Mouse (Mus musculus) fibroblast of lung, adult 2 months (primary cell): ENCODE results near the gene Fbxo28.

Experiments used
- DNase-seq: peaks from one replicate; pipeline ENCODE4 v3.0.0-alpha.2; 2011; ENCODE audit warnings: low read depth

The Fbxo28 gene

GRCm38 (mm10) chr1:182340821-182341781, at the start of gene Fbxo28:
TSS of gene Fbxo28 (minus strand) at chr1:182341629.
- peak; percentile 47 for DNase-seq

GRCm38 (mm10) chr1:182388729-182389128, 47.3 kb upstream of the Fbxo28 start:
- DNase-seq: no peak

DNA sequence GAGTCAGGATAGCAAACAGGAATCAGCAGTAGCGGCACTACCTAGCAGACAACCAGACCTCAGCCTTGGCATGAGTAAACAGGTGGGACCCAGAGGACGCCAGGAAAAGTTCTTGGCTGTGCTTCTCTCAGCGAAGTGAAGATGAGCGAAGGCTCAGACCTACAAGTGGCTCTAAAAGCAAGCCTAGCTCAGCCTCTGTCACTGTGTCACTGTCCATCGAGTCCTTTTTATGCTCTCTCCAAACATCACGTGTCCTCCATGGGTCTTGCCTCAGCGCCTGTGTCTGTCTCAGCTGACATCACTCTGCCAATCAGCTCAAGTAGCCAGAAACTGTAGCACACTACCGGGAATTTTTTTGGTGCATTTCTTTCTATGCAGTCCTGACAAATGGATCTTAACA, 45.0 kb upstream of the Fbxo28 start:
- no peak for DNase-seq

DNA sequence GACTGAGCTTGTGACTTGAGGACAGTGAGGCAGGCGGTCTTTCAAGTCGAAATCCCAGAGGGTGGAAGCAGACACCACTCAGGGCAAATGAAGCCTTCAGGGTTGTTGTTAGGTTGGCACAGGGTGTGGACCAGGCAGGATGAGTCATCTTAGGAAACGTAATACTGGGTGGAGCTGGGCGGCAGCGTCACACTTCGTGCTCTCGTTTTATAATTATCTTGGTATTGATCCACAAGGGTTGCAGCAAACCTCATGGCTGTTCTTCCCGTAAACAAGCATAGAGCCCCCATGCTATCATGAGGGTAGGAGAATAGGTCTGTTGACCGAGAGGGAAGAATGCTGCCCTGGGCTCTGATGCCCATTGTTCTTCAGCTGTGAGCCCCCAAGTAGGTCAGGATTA, 41.7 kb upstream of the Fbxo28 start:
- DNase-seq: no peak

DNA sequence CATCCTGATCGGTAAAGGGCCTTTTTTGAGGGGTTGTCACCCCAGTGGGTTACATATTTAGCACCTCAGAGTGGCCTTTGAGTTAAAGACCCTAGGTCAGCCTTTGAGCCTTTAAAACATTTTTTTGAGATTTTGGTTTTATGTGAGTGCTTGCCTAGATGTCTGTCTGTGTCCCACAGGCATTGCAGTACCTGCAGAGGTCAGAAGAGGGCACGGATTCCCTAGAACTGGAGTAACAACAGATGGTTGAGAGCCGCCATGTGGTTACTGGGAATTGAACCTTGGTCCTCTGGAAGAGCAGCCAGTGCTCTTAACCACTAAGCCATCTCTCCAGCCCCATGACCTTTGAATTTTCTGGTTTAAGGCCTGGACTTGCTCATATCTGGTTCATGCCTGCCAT, 39.9 kb upstream of the Fbxo28 start:
- DNase-seq: no peak

DNA sequence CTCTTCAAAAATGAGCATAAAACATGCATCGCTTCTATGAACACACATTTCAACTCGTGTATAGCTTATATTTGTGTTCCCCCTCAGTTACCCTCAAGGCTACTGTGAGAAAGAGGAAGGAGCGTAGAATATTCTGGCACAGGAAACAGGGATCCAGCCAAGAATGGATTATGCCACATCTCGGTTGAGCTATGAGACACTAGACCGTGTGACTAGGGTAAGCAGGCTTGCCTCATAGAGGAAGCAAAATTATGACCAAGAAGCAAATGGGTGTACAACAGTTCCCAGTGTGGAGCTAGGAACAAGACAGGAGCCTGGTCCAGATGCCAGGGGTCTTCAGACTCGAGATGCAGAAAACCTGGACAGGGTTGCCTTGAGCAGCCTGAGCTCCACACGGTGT, 39.3 kb upstream of the Fbxo28 start:
- no peak for DNase-seq

DNA sequence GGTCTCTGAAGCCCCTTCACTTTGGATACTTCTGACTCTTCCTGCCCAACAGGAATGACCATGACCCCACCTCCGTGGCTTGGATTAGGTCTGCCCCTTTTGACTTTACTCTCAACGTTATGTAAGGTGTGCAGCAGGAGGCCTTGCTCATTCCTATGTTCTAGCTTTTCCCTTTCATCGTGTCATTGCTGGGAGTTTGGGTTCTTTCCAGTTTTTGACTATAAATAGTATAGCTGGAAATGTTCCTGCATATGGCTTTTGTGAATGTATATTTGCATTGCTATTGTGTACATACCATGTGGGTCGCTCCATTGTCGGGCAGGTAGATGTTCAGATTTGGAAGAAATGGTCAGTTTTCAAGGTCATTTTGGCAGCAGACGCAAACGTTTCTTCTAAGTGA, 37.4 kb upstream of the Fbxo28 start:
- DNase-seq: no peak

GRCm38 (mm10) chr1:182378205-182378835, 36.9 kb upstream of the Fbxo28 start:
- no peak for DNase-seq

DNA sequence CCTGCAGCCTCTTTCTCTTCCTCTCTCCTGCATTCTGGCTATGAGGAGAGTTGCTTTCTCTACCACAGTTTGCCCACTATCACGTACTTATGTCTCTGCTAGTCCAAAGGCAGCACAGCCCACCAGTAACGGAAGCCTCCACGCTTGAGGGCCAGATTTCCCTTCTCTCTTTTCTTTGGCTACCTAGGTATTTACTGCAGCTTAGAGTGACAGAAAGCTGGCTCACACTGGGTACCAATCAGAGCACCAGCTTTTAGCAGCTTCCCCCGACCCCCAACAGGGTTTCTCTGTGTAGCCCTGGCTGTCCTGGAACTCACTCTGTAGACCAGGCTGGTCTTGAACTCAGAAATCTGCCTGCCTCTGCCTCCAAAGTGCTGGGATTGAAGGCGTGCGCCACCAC, 36.1 kb upstream of the Fbxo28 start:
- no peak for DNase-seq

GRCm38 (mm10) chr1:182376826-182377225, 35.4 kb upstream of the Fbxo28 start:
- DNase-seq: no peak

- DNase-seq: no peak
These were observed 34.8 kb upstream of the Fbxo28 start for GRCm38 (mm10) chr1:182376221-182376620.

- no peak for DNase-seq
These were observed 30.5 kb upstream of the Fbxo28 start for GRCm38 (mm10) chr1:182371891-182372290.

GRCm38 (mm10) chr1:182369435-182369834, 28.0 kb upstream of the Fbxo28 start:
- peak; percentile 37 for DNase-seq

- DNase-seq: peak; percentile 71
These were observed 27.4 kb upstream of the Fbxo28 start for GRCm38 (mm10) chr1:182368782-182369181.

GRCm38 (mm10) chr1:182368309-182368708, 26.9 kb upstream of the Fbxo28 start:
- DNase-seq: peak; percentile 58

DNA sequence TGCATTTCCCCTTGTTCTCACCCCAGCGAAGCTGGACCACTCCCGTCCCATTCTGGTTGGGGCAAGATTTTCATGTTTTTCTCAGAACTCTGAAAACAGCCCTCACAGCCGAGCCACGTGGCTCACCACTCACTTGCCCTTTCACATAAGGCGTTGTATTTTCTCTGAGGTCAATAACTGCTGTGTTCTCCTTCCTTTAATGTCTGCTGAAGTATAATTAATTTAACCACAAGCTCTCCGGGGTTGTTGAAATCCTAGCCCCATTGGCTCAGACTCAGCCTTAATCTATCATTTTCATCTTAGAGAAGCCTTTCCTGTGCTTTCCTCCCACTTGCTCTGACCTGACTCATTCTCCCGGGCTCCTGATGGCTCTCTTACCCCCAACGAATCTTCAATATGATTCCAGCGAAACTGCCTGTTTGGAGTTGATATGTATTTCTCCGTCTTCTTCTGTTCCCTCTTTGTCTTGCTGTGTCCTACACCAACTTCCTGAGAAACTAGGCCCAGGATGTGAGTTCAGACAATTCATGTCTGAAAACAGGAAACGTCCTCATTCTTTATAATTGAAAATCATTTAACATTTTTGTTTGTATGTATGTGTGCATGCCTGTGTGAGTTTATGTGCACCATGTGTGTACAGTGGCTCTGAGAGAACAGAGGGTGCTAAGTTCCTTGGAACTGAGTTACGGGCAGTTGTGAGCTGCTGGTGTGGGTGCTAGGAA, 22.4 kb upstream of the Fbxo28 start:
- peak; percentile 54 for DNase-seq

GRCm38 (mm10) chr1:182362703-182363102, 21.3 kb upstream of the Fbxo28 start:
- DNase-seq: no peak

- DNase-seq: no peak
These were observed 16.7 kb upstream of the Fbxo28 start for GRCm38 (mm10) chr1:182358133-182358532.

GRCm38 (mm10) chr1:182354504-182355147, 13.2 kb upstream of the Fbxo28 start:
- DNase-seq: no peak

GRCm38 (mm10) chr1:182349557-182349956, 8.1 kb upstream of the Fbxo28 start:
- DNase-seq: no peak

DNA sequence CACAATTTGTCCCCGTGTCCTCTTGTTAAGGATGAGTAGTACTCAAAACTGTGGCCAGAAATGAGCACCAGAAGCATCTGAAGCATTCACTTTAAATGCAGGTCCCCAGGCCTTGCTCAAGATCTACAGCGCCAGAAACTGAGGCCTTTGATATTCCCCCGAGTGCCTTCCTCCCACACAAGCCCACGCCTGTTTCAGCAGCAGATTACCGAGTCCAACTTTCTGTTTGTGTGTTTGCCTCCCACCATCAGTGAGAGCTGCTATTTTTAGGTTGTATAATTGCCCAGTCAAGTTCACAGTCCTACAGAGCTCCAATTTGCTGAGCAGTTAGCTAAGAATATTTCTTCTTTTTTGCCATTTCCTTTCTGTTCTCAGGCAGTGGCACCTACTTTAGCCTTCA, 5.1 kb upstream of the Fbxo28 start:
- no peak for DNase-seq

DNA sequence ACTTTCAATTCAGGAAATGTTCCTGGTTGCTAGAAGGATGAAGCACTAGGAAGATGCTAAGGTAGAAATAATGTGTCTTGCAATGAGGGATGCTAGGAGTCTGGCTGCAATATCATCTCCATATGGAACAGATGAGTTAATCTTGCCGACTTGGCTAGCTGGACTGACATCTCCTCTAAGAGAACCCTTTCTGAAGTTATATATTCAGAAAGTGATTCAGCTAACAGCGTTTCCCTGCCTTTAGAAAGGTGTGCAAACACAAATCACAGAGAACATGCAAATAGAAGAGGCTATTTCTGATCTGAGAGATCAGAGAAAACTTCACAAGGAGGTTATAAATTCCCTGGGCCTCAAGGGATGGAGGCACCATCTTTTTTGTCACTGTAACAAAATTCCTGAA, 4.4 kb upstream of the Fbxo28 start:
- DNase-seq: no peak
